Mouse (Mus musculus) Patski (cell line): ENCODE measurements at regions not wholly inside any gene's neighbourhood (a gene's known extent, or its start where the extent isn't known, plus 50 kb on each side); places are given as distances from the start of the nearest gene placed in this dataset.

ENCODE experiments used
- ATAC-seq: fragments of 100-300 bp; one replicate; pipeline ENCODE4 v1.8.0; 2021
- CTCF ChIA-PET: fragments of 350-600 bp; sonication (Branson Sonifier 250); formaldehyde crosslinking; loops from one replicate; lab custom pipeline; 2022; ENCODE audit warnings: inconsistent platforms; lab: Charles Lee
- POLR2A ChIA-PET: fragments of 350-600 bp; sonication (Branson Sonifier 250); formaldehyde crosslinking; loops from one replicate; lab custom pipeline; 2022; ENCODE audit warnings: antibody characterized with exemption, inconsistent platforms; lab: Charles Lee
- DNase-seq: peaks from one replicate; pipeline ENCODE4 v3.0.0-alpha.2; 2011; ENCODE audit warnings: low read depth, low spot score
- H3K27me3 ChIP-seq: fragments of 371-371 bp; one replicate; pipeline ENCODE4 v1.5.1; 2021
- CTCF ChIP-seq: fragments of 100-300 bp; IDR thresholded peaks from one replicate; pipeline ENCODE4 v1.5.1; 2021
- in situ Hi-C: fragments of 300-500 bp; cut with MboI; formaldehyde crosslinking; loops from 3 replicates; pipeline ENCODE4 v1.11.1; 2018; ENCODE audit warnings: low pct_unique_long_range_greater_than_20kb, mixed read lengths

DNA sequence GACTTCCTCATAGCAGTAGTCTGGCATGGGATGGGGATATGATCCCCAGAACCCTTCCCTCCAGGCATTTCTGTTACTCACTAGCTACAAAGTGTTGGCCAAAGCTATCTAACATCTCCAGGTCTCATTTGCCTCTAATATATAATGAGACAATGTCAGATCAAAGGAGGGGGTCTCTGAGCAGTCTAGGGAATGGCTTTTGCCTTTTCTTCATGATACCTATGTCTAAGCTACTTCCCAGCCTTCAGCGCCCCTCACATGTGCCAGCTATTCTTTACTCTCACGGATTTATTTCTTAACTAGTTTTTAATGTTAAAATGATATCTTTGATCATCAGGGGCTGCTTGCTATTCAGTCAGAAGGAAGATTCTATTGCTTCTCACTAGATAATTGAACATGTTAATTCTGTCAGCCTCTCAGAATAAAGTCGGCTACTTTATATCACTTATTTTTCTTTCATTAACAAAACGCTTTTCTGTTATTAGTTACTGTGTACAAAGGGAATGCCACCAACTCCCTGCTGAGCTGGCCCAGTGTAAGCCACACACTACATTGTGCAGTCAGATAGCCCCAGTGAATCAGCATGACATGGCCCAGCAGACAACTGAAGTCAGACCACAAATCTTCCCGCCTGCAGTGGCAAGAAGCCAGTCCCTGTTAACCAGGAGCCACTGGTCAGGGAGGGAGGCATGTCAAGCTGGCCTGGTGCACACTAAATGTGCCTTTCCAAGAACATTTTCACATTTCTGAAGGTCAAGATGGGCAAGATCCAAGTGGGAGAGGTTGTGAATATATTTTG is 386.6 kb downstream of the Meis1 start:
- no peaks in the 10 kb centered on the region for H3K27me3 ChIP-seq
- no peak for TF ChIP-seq CTCF
- peak; percentile 60 for ATAC-seq
- POLR2A ChIA-PET: interaction anchor here (2.1 kb wide), 1 partner anchor 10 kb away, joined by 10 read pairs; no protein-coding TSS in a partner anchor
- in situ Hi-C loops: no loop called here
- peak; percentile 34 for DNase-seq
- CTCF ChIA-PET: interaction anchor here (1.1 to 1.4 kb wide), 3 partner anchors 9 to 12 kb away, joined by 3 to 5 read pairs (median 4); no protein-coding TSS in a partner anchor

DNA sequence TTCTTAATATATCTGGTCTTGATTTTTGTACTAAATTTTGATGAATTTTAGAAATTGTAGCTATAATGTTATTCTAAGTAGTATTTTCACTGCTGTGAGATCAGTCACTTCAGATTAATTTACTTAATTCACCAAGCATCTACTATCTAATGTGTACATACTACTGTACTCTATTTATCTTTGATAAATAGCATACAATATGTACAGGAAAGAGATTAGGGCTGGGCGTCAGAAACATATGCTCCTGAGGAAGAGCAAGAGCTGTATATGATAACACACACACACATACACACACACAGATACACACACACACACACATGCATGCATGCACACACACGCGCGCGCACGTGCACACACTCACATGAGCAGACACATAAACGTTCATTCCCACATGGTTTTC is 387.2 kb downstream of the Meis1 start:
- ChIA-PET POLR2A (interaction anchor here (2.1 kb wide), 1 partner anchor 9 kb away, joined by 10 read pairs; no protein-coding TSS in a partner anchor), CTCF (interaction anchor here (1.4 kb wide), 1 partner anchor 13 kb away, joined by 5 read pairs; no protein-coding TSS in a partner anchor)
- no peaks in the 10 kb centered on the region for H3K27me3 ChIP-seq
- no peak for TF ChIP-seq CTCF
- in situ Hi-C loops: no loop called here
- ATAC-seq: no peak
- no peak for DNase-seq

DNA sequence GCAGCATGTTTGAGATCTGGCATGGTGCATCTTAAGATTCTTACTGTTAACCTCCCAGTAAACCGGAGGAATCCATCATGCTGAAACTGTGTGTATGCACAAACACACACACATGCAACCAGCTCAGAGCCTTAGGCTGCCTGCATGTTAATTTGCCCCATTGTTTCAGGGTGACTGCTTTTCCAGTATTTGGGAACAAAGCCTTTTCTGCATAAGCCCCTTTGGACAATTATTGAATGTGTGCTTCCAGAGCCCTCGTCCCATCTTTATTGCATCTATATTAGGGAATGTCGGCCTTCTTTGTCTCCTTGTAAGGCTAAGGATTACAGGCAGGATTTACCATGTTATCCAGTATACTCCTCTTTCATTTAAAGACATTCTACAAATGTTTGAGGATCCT is 397.0 kb downstream of the Meis1 start:
- ATAC-seq: no peak
- in situ Hi-C loops: no loop called here
- ChIA-PET CTCF (interaction anchor here (2.0 kb wide), 1 partner anchor 11 kb away, joined by 4 read pairs; no protein-coding TSS in a partner anchor), POLR2A (interaction anchor here (1.6 kb wide), 1 partner anchor 11 kb away, joined by 10 read pairs; no protein-coding TSS in a partner anchor)
- no peak for DNase-seq
- TF ChIP-seq CTCF: no peak
- H3K27me3 ChIP-seq: no peaks in the 10 kb centered on the region

DNA sequence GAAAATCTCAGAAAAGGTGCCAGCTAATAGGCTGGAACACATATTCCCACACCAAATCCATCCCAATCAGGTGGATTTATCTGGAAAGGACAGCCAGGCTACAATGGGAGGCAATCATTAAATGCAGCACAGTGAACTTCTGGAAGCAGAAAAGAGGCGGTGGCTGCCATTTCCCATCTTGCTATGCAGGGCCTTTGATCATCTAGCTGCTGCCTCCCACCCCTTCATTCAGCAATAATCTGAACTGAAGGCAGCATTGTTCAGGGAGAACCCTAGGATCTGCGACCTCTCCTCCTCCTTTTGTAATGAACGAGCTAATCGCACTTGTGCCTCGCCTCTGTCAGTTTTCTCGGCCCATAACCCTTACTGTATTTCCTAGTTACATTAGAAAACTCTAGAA is 413.9 kb downstream of the Meis1 start:
- in situ Hi-C loops: no loop called here
- no peaks in the 10 kb centered on the region for H3K27me3 ChIP-seq
- ChIA-PET CTCF (no interaction called here), POLR2A (no interaction called here)
- ATAC-seq (no peak), DNase-seq (no peak)
- no peak for TF ChIP-seq CTCF

GRCm38 (mm10) chr11:18601568-18602182 is 417.1 kb downstream of the Meis1 start:
- CTCF ChIA-PET: interaction anchor here (1.0 kb wide), 1 partner anchor 26 kb away, joined by 3 read pairs; no protein-coding TSS in a partner anchor
- TF ChIP-seq CTCF: no peak
- in situ Hi-C loops: no loop called here
- DNase-seq (no peak), ATAC-seq (no peak)
- POLR2A ChIA-PET: interaction anchor here (0.6 kb wide), 1 partner anchor 98 kb away, joined by 4 read pairs; no protein-coding TSS in a partner anchor
- no peaks in the 10 kb centered on the region for H3K27me3 ChIP-seq

DNA sequence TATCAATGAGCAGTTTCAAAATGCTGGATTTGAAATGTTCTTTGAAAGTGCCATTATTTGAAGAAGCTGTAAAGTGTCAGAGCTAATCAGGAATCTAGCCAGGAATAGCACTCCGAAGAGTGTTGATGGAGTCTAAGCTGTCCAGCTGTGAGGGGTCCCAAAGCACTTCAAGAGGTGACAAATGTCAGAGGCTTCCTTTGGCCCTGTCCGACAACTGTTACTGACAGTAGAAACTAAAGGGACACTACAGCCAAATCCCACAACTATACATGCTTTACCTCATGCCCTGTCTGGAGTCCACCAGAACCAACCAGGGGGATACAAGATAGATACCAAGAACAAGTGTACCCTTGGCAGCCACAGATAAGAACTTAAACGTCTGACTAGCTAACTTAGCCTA is 420.4 kb downstream of the Meis1 start:
- no peak for DNase-seq
- no peaks in the 10 kb centered on the region for H3K27me3 ChIP-seq
- in situ Hi-C loops: no loop called here
- ChIA-PET CTCF (interaction anchor here (1.6 kb wide), 1 partner anchor 8 kb away, joined by 3 read pairs; no protein-coding TSS in a partner anchor), POLR2A (no interaction called here)
- no peak for TF ChIP-seq CTCF
- no peak for ATAC-seq

DNA sequence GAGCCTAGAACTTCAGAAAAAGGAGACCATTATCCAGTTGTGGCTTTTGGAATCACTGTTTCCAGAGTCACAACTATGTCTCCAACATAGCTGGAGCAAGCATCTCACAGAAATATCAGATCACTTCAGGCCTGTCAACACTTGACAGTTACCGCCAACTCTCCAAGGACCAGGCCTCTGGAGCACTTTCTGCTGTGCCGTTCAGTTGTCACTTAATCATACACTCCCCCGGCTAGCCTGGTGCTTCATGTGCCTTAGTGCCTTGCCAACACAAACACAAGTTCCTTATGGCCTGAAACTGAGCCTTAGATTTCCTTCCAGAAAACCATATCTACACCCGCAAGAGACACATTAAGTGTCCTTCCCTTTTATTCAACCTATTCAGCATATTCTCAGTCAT is 421.8 kb downstream of the Meis1 start:
- CTCF ChIA-PET: no interaction called here
- H3K27me3 ChIP-seq: no peaks in the 10 kb centered on the region
- TF ChIP-seq CTCF: no peak
- in situ Hi-C loops: no loop called here
- POLR2A ChIA-PET: no interaction called here
- DNase-seq: no peak
- no peak for ATAC-seq

GRCm38 (mm10) chr11:18590487-18590886 is 428.3 kb downstream of the Meis1 start:
- H3K27me3 ChIP-seq: no peaks in the 10 kb centered on the region
- TF ChIP-seq CTCF: no peak
- in situ Hi-C loops: no loop called here
- no peak for ATAC-seq
- no peak for DNase-seq
- ChIA-PET CTCF (interaction anchor here (0.8 kb wide), 1 partner anchor 9 kb away, joined by 3 read pairs; no protein-coding TSS in a partner anchor), POLR2A (no interaction called here)

DNA sequence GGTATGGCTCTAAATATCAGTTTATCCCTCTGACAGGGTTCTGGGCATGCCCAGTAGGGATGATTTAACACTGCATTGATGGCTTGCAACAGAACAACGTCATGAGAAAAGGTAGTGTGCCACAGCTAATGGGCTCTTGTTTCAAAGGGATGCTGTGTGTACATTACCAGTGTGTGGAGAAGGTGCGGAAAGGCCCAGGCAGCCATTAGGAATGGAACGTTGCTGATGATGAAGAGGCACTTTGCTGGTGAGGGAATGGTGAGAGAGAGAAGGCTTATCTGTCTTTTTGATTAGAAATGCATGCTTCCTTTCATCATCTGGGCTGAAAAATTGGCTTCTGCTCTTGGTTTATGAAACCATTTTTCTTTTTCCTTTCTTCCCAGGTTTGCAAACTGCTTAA is 432.3 kb downstream of the Meis1 start:
- ChIA-PET CTCF (no interaction called here), POLR2A (no interaction called here)
- ATAC-seq (no peak), DNase-seq (no peak)
- no peaks in the 10 kb centered on the region for H3K27me3 ChIP-seq
- in situ Hi-C loops: no loop called here
- no peak for TF ChIP-seq CTCF

GRCm38 (mm10) chr11:18585031-18585430 is 433.8 kb downstream of the Meis1 start:
- ChIA-PET CTCF (no interaction called here), POLR2A (no interaction called here)
- ATAC-seq: no peak
- in situ Hi-C loops: no loop called here
- DNase-seq: no peak
- H3K27me3 ChIP-seq: no peaks in the 10 kb centered on the region
- TF ChIP-seq CTCF: no peak

- no peak for ATAC-seq
- CTCF ChIA-PET: no interaction called here
- H3K27me3 ChIP-seq: no peaks in the 10 kb centered on the region
- no peak for DNase-seq
- in situ Hi-C loops: no loop called here
- POLR2A ChIA-PET: no interaction called here
- no peak for TF ChIP-seq CTCF
Measured at GRCm38 (mm10) chr11:18582781-18583161, 436.0 kb downstream of the Meis1 start.
